Comparison of ENCODE assay signal across 25 mouse cellular contexts in genomic region chr6:121054908-121055307, GRCm38 (mm10).
DNase-seq lines count a peak whose midpoint lies in the region; ATAC-seq and TF ChIP-seq lines count a peak whose summit lies in the region.
"Had no signal": no experiment of that assay in that cellular context is flagged by ENCODE, and none has a peak within 500 bp of the region (broad histone marks: within the 10 kb centered on the region; RNA-seq: fewer than 3 reads in every experiment).

No protein-coding gene starts in this region.

- ATAC-seq in heart, embryonic 13.5 days (ENCODE audit: extremely low read depth, insufficient number of reproducible peaks, low FRiP score, low TSS enrichment), result no peak
- no peak for ATAC-seq in embryonic facial prominence, embryonic 13.5 days (ENCODE audit: insufficient number of reproducible peaks, insufficient read depth, low FRiP score, low TSS enrichment, low read depth)
- ATAC-seq in inflammation-experienced regulatory T-cells, adult 6 months, result no peak
- ATAC-seq: CD4-positive, CD25-positive, alpha-beta regulatory T cell, adult 4 months; forebrain, embryonic 14.5 days; intestine, postnatal 0 days; midbrain, embryonic 15.5 days had no signal

- dilution Hi-C loops in CH12.LX (cut with MboI; ENCODE audit: extremely low pct_ligation_motif_present, extremely low pct_unique_long_range_greater_than_20kb, low sequenced_read_pairs), result no loop called here

- WGBS in heart, embryonic 13.5 days, result 88% methylated on average over 9 of the region's 9 CpGs
- WGBS in embryonic facial prominence, embryonic 13.5 days, result 85% methylated on average over 9 of the region's 9 CpGs

- intact Hi-C loops in gastrocnemius, postnatal 36 days (cut with DNase I), result loop anchor here (5.0 kb wide), 1 partner anchor 52 kb away; no protein-coding TSS in a partner anchor

- peak; percentile 32 for DNase-seq in gastrocnemius, adult 18-20 months (ENCODE audit: low spot score)
- no peak for DNase-seq in gastrocnemius, postnatal 36 days
- no peak for DNase-seq in heart, adult 18-20 months
- DNase-seq in CH12.LX (ENCODE audit: extremely low read depth), result peak; percentile 27
- DNase-seq: adrenal gland, postnatal 25 days; cerebellum, adult 8-10 months; heart, postnatal 14 days; lung, postnatal 14 days; retina, postnatal 1 day; right cerebral cortex, postnatal 14 days had no signal

- in situ Hi-C loops in CH12.LX (cut with MboI; ENCODE audit: low pct_ligation_motif_present, low pct_unique_long_range_greater_than_20kb, low sequenced_read_pairs), result no loop called here

- no peak for TF ChIP-seq EP300 in CH12.LX (IDR thresholded peaks at IDR 0.05; ENCODE audit: low read length)

- TF ChIP-seq RAD21 in CH12.LX (IDR thresholded peaks at IDR 0.05; ENCODE audit: low read depth, low read length), result no peak

- peaks cover 8% of the 10 kb centered on the region for H3K79me2 ChIP-seq in CH12.LX (replicated peaks; ENCODE audit: control insufficient read depth, extremely low read depth, insufficient read depth, poor library complexity, severe bottlenecking)

- TF ChIP-seq CTCF in CH12.LX (conservative IDR thresholded peaks at IDR 0.05 in 1 of 2, IDR thresholded peaks at IDR 0.05 in 1 of 2; ENCODE audit: low read depth in 2 of 2, low read length in 2 of 2), result no peak

- peak overlapping the region; percentile 94 for H3K27ac ChIP-seq in heart, embryonic 13.5 days (replicated peaks)
- H3K27ac ChIP-seq in CH12.LX (ENCODE audit: insufficient read depth, low read depth), result no peak overlapping the region; the same call in 1 of the 2 replicates
- 0 out of 2 replicates have a peak overlapping the region, but pooled peaks have one; percentile 48 for H3K27ac ChIP-seq in embryonic facial prominence, embryonic 13.5 days
- H3K27ac ChIP-seq: hindbrain, embryonic 13.5 days; kidney, embryonic 15.5 days; layer of hippocampus, adult 2 months; left cerebral cortex, adult 2 months; limb, embryonic 12.5 days; liver, embryonic 15.5 days; midbrain, embryonic 15.5 days; neural tube, embryonic 15.5 days had no signal

- no peak for TF ChIP-seq POLR2A in CH12.LX (IDR thresholded peaks at IDR 0.05; ENCODE audit: low read depth, low read length)

- no peaks in the 10 kb centered on the region for H3K27me3 ChIP-seq in heart, embryonic 13.5 days (replicated peaks)
- H3K27me3 ChIP-seq in CH12.LX (replicated peaks), result no peaks in the 10 kb centered on the region
- H3K27me3 ChIP-seq in embryonic facial prominence, embryonic 13.5 days, result no peaks in the 10 kb centered on the region
- H3K27me3 ChIP-seq: hindbrain, embryonic 13.5 days; kidney, embryonic 15.5 days; limb, embryonic 12.5 days; liver, embryonic 15.5 days; midbrain, embryonic 15.5 days; neural tube, embryonic 15.5 days had no signal

- H3K9me3 ChIP-seq in heart, embryonic 13.5 days, result no peaks in the 10 kb centered on the region
- no peaks in the 10 kb centered on the region for H3K9me3 ChIP-seq in CH12.LX (replicated peaks; ENCODE audit: low read length)
- H3K9me3 ChIP-seq in embryonic facial prominence, embryonic 13.5 days, result no peaks in the 10 kb centered on the region
- H3K9me3 ChIP-seq: hindbrain, embryonic 13.5 days; kidney, embryonic 15.5 days; limb, embryonic 12.5 days; liver, embryonic 15.5 days; midbrain, embryonic 15.5 days; neural tube, embryonic 15.5 days had no signal

- H3K9ac ChIP-seq in heart, embryonic 13.5 days, result peak overlapping the region; percentile 35; the same call in 1 of the 2 replicates
- H3K9ac ChIP-seq in CH12.LX (ENCODE audit: insufficient read depth, low read depth), result no peak overlapping the region
- H3K9ac ChIP-seq in embryonic facial prominence, embryonic 13.5 days, result no peak overlapping the region
- H3K9ac ChIP-seq: hindbrain, embryonic 13.5 days; kidney, embryonic 15.5 days; limb, embryonic 12.5 days; liver, embryonic 15.5 days; lung, embryonic 14.5 days; midbrain, embryonic 15.5 days; neural tube, embryonic 15.5 days had no signal

- no peaks in the 10 kb centered on the region for H3K36me3 ChIP-seq in heart, embryonic 13.5 days
- peaks cover 0 to 32% of the 10 kb centered on the region in 2 experiments for H3K36me3 ChIP-seq in CH12.LX (replicated peaks in 1 of 2; ENCODE audit: control insufficient read depth in 1 of 2, insufficient read depth in 1 of 2, low read length in 1 of 2)
- H3K36me3 ChIP-seq in embryonic facial prominence, embryonic 13.5 days, result no peaks in the 10 kb centered on the region
- H3K36me3 ChIP-seq: hindbrain, embryonic 13.5 days; kidney, embryonic 15.5 days; limb, embryonic 12.5 days; liver, embryonic 15.5 days; midbrain, embryonic 15.5 days; neural tube, embryonic 15.5 days had no signal

- H3K4me2 ChIP-seq in heart, embryonic 13.5 days, result no peak overlapping the region
- peak overlapping the region; percentile 94 for H3K4me2 ChIP-seq in CH12.LX (ENCODE audit: insufficient read depth, low read depth, poor library complexity, severe bottlenecking)
- H3K4me2 ChIP-seq in embryonic facial prominence, embryonic 13.5 days, result no peak overlapping the region
- H3K4me2 ChIP-seq: hindbrain, embryonic 13.5 days; kidney, embryonic 15.5 days; limb, embryonic 12.5 days; liver, embryonic 15.5 days; lung, embryonic 14.5 days; midbrain, embryonic 15.5 days; neural tube, embryonic 15.5 days had no signal

- H3K4me3 ChIP-seq in heart, embryonic 13.5 days, result no peak overlapping the region
- no peak overlapping the region for H3K4me3 ChIP-seq in CH12.LX (replicated peaks in 1 of 3; ENCODE audit: low read depth in 2 of 3, low read length in 2 of 3, poor library complexity in 1 of 3)
- no peak overlapping the region for H3K4me3 ChIP-seq in embryonic facial prominence, embryonic 13.5 days
- H3K4me3 ChIP-seq: hindbrain, embryonic 13.5 days; kidney, embryonic 15.5 days; layer of hippocampus, adult 2 months; left cerebral cortex, adult 2 months; limb, embryonic 12.5 days; liver, embryonic 15.5 days; midbrain, embryonic 15.5 days; neural tube, embryonic 15.5 days had no signal

- peaks cover 91% of the 10 kb centered on the region for H3K4me1 ChIP-seq in heart, embryonic 13.5 days
- peaks cover 24 to 91% of the 10 kb centered on the region in 2 experiments for H3K4me1 ChIP-seq in CH12.LX (ENCODE audit: control insufficient read depth in 1 of 2, insufficient read depth in 2 of 2)
- H3K4me1 ChIP-seq in embryonic facial prominence, embryonic 13.5 days, result peaks cover 39% of the 10 kb centered on the region
- H3K4me1 ChIP-seq: midbrain, embryonic 15.5 days had no signal

TF ChIP-seq in CH12.LX, 34 proteins besides CTCF, POLR2A, EP300 and RAD21:
- TF ChIP-seq ZNF384 (IDR thresholded peaks at IDR 0.05; ENCODE audit: low read depth, low read length), result no peak
- peak; percentile 66 for TF ChIP-seq BHLHE40 (IDR thresholded peaks at IDR 0.05; ENCODE audit: low read depth, low read length)

Comparison
In these comparisons a context has a peak if more than half of its experiments do, and no peak if none do; other contexts are left out.
1. DNase-seq: peak in gastrocnemius, adult 18-20 months (single experiment) and CH12.LX (single experiment); none in gastrocnemius, postnatal 36 days (0 of 2) and heart, adult 18-20 months (0 of 2).